Comparison of ENCODE assay signal across 8 mouse cellular contexts in the genomic region with DNA sequence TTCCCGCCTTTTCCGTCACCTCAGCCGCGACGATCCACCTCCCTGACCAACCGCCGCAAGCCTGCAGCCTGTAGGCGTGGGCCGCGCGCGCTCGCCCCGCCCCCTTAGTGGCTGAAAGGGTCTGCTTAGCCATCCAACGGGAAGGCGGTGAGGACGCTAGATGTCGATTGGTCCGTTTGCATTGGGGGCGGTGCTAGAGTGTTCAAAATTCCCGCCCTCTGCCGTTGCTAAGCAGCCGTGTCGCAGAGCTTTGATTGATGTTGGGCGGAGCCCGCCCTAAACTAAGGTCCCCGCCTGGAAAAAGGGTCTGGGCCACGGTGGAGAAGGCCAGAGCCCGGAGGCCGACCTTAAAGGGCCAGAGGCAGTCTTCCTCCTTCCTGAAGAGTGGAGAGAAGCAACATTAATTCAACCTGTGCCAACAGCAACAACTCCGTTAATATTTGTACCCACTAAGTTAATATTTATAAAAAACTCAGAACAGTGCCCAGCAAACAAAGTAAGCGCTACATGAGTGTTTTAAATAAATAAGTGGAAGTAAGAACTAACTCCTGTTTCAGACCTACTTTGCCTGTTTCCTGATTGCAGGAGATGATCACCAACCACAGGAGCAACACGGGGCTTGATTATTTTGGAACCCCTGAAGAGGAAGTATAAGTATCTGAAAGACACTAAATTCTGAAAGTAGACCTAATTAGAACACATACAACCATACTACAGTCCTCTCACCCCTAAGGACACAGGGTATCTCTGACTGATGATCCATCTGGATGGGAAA. TPM values are rescaled to one million over a fixed set of nuclear protein-coding genes. Genes with fewer than 3 reads are reported as not detected.
DNase-seq lines count a peak whose midpoint lies in the region; ATAC-seq and TF ChIP-seq lines count a peak whose summit lies in the region.

Gene Msh5, minus strand, starts transcription at position 65 of the 775 bp plus-strand sequence.

- H3K9ac ChIP-seq in embryonic facial prominence, embryonic 13.5 days = peak within 1 kb of the TSS; percentile 89
- peak within 1 kb of the TSS; percentile 74 for H3K9ac ChIP-seq in heart, adult 2 months (ENCODE audit: low read depth, low read length)
- peak within 1 kb of the TSS; percentile 88 for H3K9ac ChIP-seq in limb, embryonic 14.5 days (ENCODE audit: low read depth, low read length, severe bottlenecking)
- H3K9ac ChIP-seq in midbrain, postnatal 0 days (replicated peaks; ENCODE audit: low read length, poor library complexity, severe bottlenecking) = peak within 1 kb of the TSS; percentile 77

- H3K79me2 ChIP-seq in heart, adult 2 months (replicated peaks; ENCODE audit: control insufficient read depth, insufficient read depth, low read length) = no peaks in the 10 kb centered on the region

- peaks cover 48% of the 10 kb centered on the region for H3K4me1 ChIP-seq in embryonic facial prominence, embryonic 13.5 days
- peaks cover 9% of the 10 kb centered on the region for H3K4me1 ChIP-seq in heart, adult 2 months (ENCODE audit: control insufficient read depth, insufficient read depth, low read length)
- peaks cover 34% of the 10 kb centered on the region for H3K4me1 ChIP-seq in limb, embryonic 14.5 days (ENCODE audit: control insufficient read depth, insufficient read depth, low read length)
- H3K4me1 ChIP-seq in midbrain, postnatal 0 days (ENCODE audit: insufficient read depth, low read length) = no peaks in the 10 kb centered on the region; the same call in 1 of the 2 replicates

- 0 out of 2 replicates have a peak, but pooled peaks have one; percentile 25 for TF ChIP-seq EP300 in heart, adult 2 months (IDR thresholded peaks at IDR 0.05; ENCODE audit: insufficient read depth, low read depth, low read length)

- peak; percentile 59; the same call in 1 of the 2 replicates for TF ChIP-seq POLR2A in heart, adult 2 months (IDR thresholded peaks at IDR 0.05; ENCODE audit: insufficient read depth, low read depth, low read length)
- TF ChIP-seq POLR2A in limb, embryonic 14.5 days (IDR thresholded peaks at IDR 0.05; ENCODE audit: borderline replicate concordance, extremely low read depth, insufficient read depth, insufficient read length) = 0 out of 2 replicates have a peak, but pooled peaks have one; percentile 17

- H3K27me3 ChIP-seq in embryonic facial prominence, embryonic 13.5 days = no peaks in the 10 kb centered on the region
- no peaks in the 10 kb centered on the region for H3K27me3 ChIP-seq in heart, adult 2 months (ENCODE audit: control insufficient read depth, insufficient read depth, low read length)
- no peaks in the 10 kb centered on the region for H3K27me3 ChIP-seq in limb, embryonic 14.5 days (ENCODE audit: control insufficient read depth, insufficient read depth, low read length)
- no peaks in the 10 kb centered on the region for H3K27me3 ChIP-seq in midbrain, postnatal 0 days (ENCODE audit: insufficient read depth, low read length)

- H3K9me3 ChIP-seq in embryonic facial prominence, embryonic 13.5 days = no peaks in the 10 kb centered on the region
- no peaks in the 10 kb centered on the region for H3K9me3 ChIP-seq in limb, embryonic 14.5 days (ENCODE audit: control insufficient read depth, low read length)
- no peaks in the 10 kb centered on the region for H3K9me3 ChIP-seq in midbrain, postnatal 0 days (ENCODE audit: low read length)

- intact Hi-C loops in heart, adult 2 months (cut with DNase I) = loop anchor here (2.0 kb wide), 1 partner anchor 24 kb away; no protein-coding TSS in a partner anchor

- TF ChIP-seq CTCF in heart, adult 2 months (IDR thresholded peaks at IDR 0.05) = no peak
- TF ChIP-seq CTCF in midbrain, postnatal 0 days (IDR thresholded peaks at IDR 0.05) = no peak

- peak within 1 kb of the TSS; percentile 55 for H3K4me3 ChIP-seq in embryonic facial prominence, embryonic 13.5 days
- peak within 1 kb of the TSS; percentile 45 for H3K4me3 ChIP-seq in heart, adult 2 months
- H3K4me3 ChIP-seq in limb, embryonic 14.5 days (replicated peaks; ENCODE audit: low read length) = peak within 1 kb of the TSS; percentile 60
- H3K4me3 ChIP-seq in midbrain, postnatal 0 days (ENCODE audit: low read depth, low read length) = peak within 1 kb of the TSS; percentile 59

- H3K27ac ChIP-seq in embryonic facial prominence, embryonic 13.5 days = peak within 1 kb of the TSS; percentile 99
- H3K27ac ChIP-seq in heart, adult 2 months = peak within 1 kb of the TSS; percentile 85
- peak within 1 kb of the TSS; percentile 83 for H3K27ac ChIP-seq in limb, embryonic 14.5 days (replicated peaks; ENCODE audit: low read depth, low read length)
- peak within 1 kb of the TSS; percentile 47; the same call in 1 of the 2 replicates for H3K27ac ChIP-seq in midbrain, postnatal 0 days (ENCODE audit: low read depth, low read length)

- H3K4me2 ChIP-seq in embryonic facial prominence, embryonic 13.5 days = peak within 1 kb of the TSS; percentile 95
- peak within 1 kb of the TSS; percentile 99 for H3K4me2 ChIP-seq in limb, embryonic 14.5 days (replicated peaks; ENCODE audit: low read depth, low read length, severe bottlenecking)
- peak within 1 kb of the TSS; percentile 98 for H3K4me2 ChIP-seq in midbrain, postnatal 0 days (ENCODE audit: low read depth, low read length, poor library complexity, severe bottlenecking)

- DNase-seq in 3134 (ENCODE audit: extremely low read depth, insufficient read length, low spot score) = peak; percentile 100
- peak; percentile 96 to 97 for DNase-seq in adrenal gland, postnatal 36 days
- DNase-seq in heart, adult 2 months = peak; percentile 97 to 98
- peak; percentile 99 for DNase-seq in kidney, adult 8-10 months
- DNase-seq in limb, embryonic 14.5 days (ENCODE audit: low spot score) = peak; percentile 99
- peak; percentile 99 for DNase-seq in midbrain, postnatal 0 days (ENCODE audit: low spot score)
- DNase-seq in spleen, postnatal 14 days (ENCODE audit: low spot score in 2 of 2) = peak; percentile 92 to 95

- WGBS in embryonic facial prominence, embryonic 13.5 days = 3% methylated on average over 33 of the region's 33 CpGs
- WGBS in heart, adult 2 months = 2% methylated on average over 33 of the region's 33 CpGs
- 6% methylated on average over 33 of the region's 33 CpGs for WGBS in limb, embryonic 14.5 days
- WGBS in midbrain, postnatal 0 days = 3% methylated on average over 33 of the region's 33 CpGs

- ATAC-seq in embryonic facial prominence, embryonic 13.5 days (ENCODE audit: insufficient number of reproducible peaks, insufficient read depth, low FRiP score, low TSS enrichment, low read depth) = peak; percentile 97
- peak; percentile 96 for ATAC-seq in limb, embryonic 14.5 days (ENCODE audit: low FRiP score, low read depth)
- ATAC-seq in midbrain, postnatal 0 days (ENCODE audit: low FRiP score) = peak; percentile 99

- H3K36me3 ChIP-seq in embryonic facial prominence, embryonic 13.5 days = no peaks in the 10 kb centered on the region
- no peaks in the 10 kb centered on the region for H3K36me3 ChIP-seq in heart, adult 2 months (ENCODE audit: control insufficient read depth, insufficient read depth, low read length)
- no peaks in the 10 kb centered on the region for H3K36me3 ChIP-seq in limb, embryonic 14.5 days (ENCODE audit: control insufficient read depth, insufficient read depth, low read length)
- H3K36me3 ChIP-seq in midbrain, postnatal 0 days (ENCODE audit: insufficient read depth, low read length) = no peaks in the 10 kb centered on the region

RNA-seq across cellular contexts. Expression of gene Msh5, which starts in this region (rescaled TPM):
- 1 to 10 TPM in 1 of 2 experiments, under 1 TPM in 1; 0.95 to 1.6 TPM for total RNA-seq in adrenal gland, postnatal 36 days (2021)
- polyA plus RNA-seq in embryonic facial prominence, embryonic 13.5 days (2015; fragmentation: Nextera tagmentation; extraction: Ambion mirVana) = 3.5 and 3.6 TPM in 2 replicates
- under 1 TPM; 0.23 to 0.29 TPM for total RNA-seq in heart, adult 2 months (2021)
- polyA plus RNA-seq in heart, adult 2 months (2012; rRNA removed) = 1.00 and 1.2 TPM in 2 replicates
- 6.4 and 6.5 TPM in 2 replicates for polyA plus RNA-seq in limb, embryonic 14.5 days (2012; rRNA removed)
- 3.4 and 3.5 TPM in 2 replicates for polyA plus RNA-seq in limb, embryonic 14.5 days (2014; fragmentation: Nextera tagmentation; extraction: Ambion mirVana)
- total RNA-seq in midbrain, postnatal 0 days (2014; rRNA removed) = 1.7 and 3.8 TPM in 2 replicates
- 1.3 and 1.4 TPM in 2 replicates for polyA plus RNA-seq in midbrain, postnatal 0 days (2015; fragmentation: Nextera tagmentation; extraction: Ambion mirVana)

Comparison
In these comparisons a context has a peak if more than half of its experiments do, and no peak if none do; other contexts are left out.
1. Peak in every context shown above with its lines: DNase-seq, ATAC-seq, H3K4me3 ChIP-seq and H3K27ac ChIP-seq.
2. H3K27ac ChIP-seq: peak in every context shown above with its lines; median percentile 99 in embryonic facial prominence, embryonic 13.5 days; 85 in heart, adult 2 months; 83 in limb, embryonic 14.5 days; 47 in midbrain, postnatal 0 days.